Mouse (Mus musculus) cerebellum, adult 8-10 months (tissue): ENCODE data around the gene Large2.

Experiments used
- DNase-seq: peaks from one replicate; pipeline ENCODE4 v3.0.0; 2022

The Large2 gene

DNA sequence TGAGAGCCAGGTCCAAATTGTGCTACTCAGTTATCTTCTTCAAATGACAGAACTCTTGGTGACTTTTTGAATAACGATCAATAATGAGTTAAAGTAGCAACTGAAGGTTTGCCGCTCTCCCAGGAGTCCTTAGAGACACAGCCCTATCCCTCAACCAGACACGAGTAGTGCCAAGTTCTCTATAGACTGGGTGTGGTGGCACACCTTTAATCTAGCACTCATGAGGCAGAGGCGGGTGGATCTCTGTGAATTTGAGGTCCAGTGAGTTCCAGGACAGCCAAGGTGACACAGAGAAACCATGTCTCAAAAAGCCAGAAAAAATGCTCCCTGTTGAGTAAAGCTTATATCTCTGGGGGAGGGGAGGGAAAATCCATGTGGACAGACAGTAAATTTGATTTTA, 47.1 kb downstream of the Large2 start:
- no peak for DNase-seq

DNA sequence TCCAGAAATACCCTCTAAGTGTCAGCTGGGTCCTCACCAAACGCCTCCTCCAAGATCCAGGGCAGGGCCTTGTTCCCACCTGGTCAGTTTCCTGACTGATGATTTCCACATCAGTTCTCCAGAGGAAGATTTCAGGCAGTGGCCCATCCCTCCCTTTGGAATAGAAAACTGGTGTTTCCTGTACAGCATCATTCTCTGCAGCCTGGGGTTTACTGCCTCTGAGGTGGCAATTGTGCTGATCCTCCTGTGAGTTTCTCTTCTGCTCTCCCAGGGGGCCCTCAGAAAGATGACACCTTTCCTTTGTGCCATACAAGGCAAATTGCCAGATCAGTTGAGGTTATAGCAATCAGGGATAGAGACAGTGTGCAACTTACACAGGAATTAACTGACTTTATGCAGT, 48.4 kb downstream of the Large2 start:
- DNase-seq: no peak

DNA sequence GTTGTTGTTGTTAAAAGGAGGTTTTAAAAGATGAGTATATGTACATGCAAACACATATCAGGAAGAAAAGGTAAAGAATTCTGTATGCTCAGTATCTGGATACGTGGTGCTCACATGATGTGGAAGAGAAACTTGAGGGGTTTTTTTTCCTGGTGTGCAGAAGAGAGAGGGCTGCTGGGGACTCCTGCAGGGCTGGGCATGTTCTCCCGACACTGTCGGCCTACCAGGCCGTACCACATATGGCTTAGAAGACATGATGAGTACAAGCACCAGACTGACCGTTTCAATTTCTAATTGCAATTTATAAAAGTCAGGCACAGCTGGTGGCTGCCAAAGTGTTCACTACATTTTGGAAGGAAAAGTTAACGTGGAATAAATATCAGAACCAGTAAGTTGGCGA, 49.0 kb downstream of the Large2 start:
- DNase-seq: no peak

DNA sequence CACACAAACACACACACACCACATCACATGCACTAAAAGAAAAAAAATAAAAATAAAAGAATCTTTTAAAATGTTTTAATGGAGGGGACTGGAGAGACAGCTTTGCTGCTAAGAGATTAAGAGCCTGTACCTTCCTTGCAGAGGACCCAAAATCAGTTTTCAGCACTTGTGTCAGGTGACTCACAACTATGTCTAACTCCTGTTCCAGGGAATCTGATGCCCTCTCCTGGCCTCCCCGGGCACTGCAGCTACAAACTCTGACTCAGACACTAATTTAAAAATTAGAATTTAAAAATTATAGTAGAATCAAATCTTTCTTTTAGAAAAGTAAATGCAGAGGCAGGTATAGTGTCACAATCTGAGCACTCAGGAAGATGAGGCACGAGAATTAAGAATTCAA, 52.0 kb downstream of the Large2 start:
- no peak for DNase-seq

DNA sequence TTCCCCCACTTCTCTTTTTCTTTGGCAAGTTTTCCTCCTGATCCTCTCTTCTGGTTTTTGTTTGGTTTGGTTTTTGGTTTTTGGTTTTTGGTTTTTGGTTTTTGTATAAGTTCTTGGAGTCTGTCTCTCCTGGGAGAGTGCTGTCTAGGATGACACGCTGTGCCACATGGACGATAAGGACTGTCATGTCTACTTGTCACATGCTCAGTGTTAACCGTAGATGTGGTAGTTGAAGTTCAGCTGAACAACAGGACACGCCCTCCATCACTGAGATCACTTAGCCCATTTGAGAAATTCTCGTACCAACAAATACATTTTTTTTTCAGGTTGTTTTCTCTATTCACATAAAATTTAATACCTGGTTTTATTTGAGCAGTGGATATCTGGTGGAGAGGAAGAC, 57.4 kb downstream of the Large2 start:
- no peak for DNase-seq

DNA sequence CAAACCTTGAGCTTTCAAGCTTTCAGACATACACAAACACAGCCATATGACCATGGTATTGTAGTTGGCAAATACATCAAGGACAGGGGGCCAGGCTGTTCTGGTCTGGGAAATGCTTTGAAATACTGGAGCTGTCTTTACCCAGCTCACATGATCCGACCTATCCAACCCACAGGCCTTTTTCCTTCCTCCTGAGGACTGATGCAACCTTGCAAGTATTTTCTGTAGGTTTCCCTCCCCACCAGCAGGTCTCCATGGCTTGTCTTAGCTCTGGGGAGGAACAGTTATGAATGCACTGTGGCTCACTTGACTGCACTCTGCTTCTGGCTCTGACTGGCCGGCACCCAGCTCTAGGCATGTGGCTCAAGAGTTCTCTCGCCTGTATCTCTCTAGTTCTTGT, 58.0 kb downstream of the Large2 start:
- no peak for DNase-seq
